Mouse (Mus musculus) limb, embryonic 10.5 days (tissue): Measurements from ENCODE around the gene Ets1. TPM values are rescaled to one million over a fixed set of nuclear protein-coding genes. Genes with fewer than 3 reads are reported as not detected.

Experiments
- DNase-seq: peaks from one replicate; pipeline ENCODE4 v3.0.0-alpha.2; 2017; ENCODE audit warnings: low spot score
- H3K27ac ChIP-seq: fragments of 300-500 bp; sonication (generic); 2 replicates; pipeline ENCODE4 v1.5.1; 2016; ENCODE audit warnings: mild to moderate bottlenecking
- H3K27me3 ChIP-seq: fragments of 300-500 bp; sonication (generic); 2 replicates; pipeline ENCODE4 v1.6.1; 2016; ENCODE audit warnings: low read depth, mild to moderate bottlenecking; ENCODE audit not compliant: poor library complexity, severe bottlenecking
- H3K36me3 ChIP-seq: fragments of 300-500 bp; sonication (generic); 2 replicates; pipeline ENCODE4 v1.6.1; 2016; ENCODE audit warnings: mild to moderate bottlenecking, moderate library complexity
- H3K4me1 ChIP-seq: fragments of 300-500 bp; sonication (generic); 2 replicates; pipeline ENCODE4 v1.6.1; 2016
- H3K4me3 ChIP-seq: fragments of 300-500 bp; sonication (generic); 2 replicates; pipeline ENCODE4 v1.5.1; 2016; ENCODE audit warnings: mild to moderate bottlenecking, moderate library complexity
- H3K9me3 ChIP-seq: fragments of 300-500 bp; sonication (generic); replicated peaks from 2 replicates; pipeline ENCODE4 v1.6.1; 2016; ENCODE audit warnings: mild to moderate bottlenecking
- WGBS: fragments of 180-500 bp; shearing (Covaris S2); methylation state at CpG from one replicate; pipeline ENCODE4 v1.1.7; 2016; 5-methylcytosine and 5-hydroxymethylcytosine counted together
- polyA plus RNA-seq: library from polyadenylated mRNA; unstranded; fragments of >200 nt; fragmentation: Nextera tagmentation; extraction: Ambion mirVana; gene quantifications from 2 replicates; pipeline ENCODE4 v1.2.1, GENCODE M21; 2016

Gene Ets1
- polyA plus RNA-seq, 1 experiment from 2014 or later, result 50.3 TPM

DNA sequence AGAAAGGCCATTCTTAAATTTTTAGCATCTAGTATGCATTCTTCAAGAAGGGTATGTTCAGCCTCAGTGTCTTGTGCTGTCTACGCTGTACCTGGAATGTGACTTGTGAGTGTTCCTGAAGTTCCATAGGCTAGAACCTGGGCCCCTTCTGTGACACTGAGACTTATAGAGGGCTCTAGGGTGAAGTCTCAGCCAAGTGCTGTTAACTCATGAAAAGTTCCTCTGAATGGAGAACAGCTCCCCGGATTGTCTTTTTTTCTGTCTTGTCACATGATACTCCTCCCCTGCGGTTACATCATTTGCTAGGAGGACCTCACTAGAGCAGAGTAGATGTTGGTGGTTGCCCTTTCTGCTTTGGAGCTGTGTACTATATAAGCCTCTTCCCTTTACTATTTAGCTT, 40.5 kb downstream of the Ets1 start:
- Histone ChIP-seq H3K4me1 (peaks cover 67% of the 10 kb centered on the region), H3K4me3 (no peak overlapping the region), H3K27me3 (no peaks in the 10 kb centered on the region), H3K36me3 (no peaks in the 10 kb centered on the region), H3K27ac (peak overlapping the region; percentile 53), H3K9me3 (no peaks in the 10 kb centered on the region)
- no peak for DNase-seq
- WGBS, result 16% methylated on average over 3 of the region's 3 CpGs

DNA sequence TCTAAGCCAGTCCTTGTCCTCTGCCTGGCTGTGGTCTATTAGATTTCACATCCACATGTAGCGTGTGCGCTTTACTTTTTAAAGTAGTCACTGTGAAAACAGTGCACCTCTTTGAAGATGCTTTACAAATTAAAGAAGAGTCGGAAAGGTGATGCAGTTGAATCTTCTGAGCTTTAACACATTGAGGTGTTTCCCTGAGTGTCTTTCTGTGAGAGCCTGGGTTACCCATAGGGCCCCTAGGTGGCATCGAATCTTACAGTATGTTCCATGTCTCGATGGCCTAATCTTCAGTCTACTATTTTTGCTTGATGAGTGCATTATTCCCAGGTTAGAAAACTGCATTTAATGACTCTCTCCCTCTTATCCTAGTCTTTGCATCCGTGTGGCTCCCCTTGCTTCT, 41.6 kb downstream of the Ets1 start:
- Histone ChIP-seq H3K9me3 (no peaks in the 10 kb centered on the region), H3K36me3 (no peaks in the 10 kb centered on the region), H3K4me3 (no peak overlapping the region), H3K27me3 (no peaks in the 10 kb centered on the region), H3K27ac (peak overlapping the region; percentile 43; the same call in 1 of the 2 replicates), H3K4me1 (peaks cover 55% of the 10 kb centered on the region)
- DNase-seq, result no peak
- 86% methylated on average over 6 of the region's 6 CpGs for WGBS

- H3K27ac ChIP-seq, result peak overlapping the region; percentile 43; the same call in 1 of the 2 replicates
- H3K27me3 ChIP-seq, result no peaks in the 10 kb centered on the region
- no peak overlapping the region for H3K4me3 ChIP-seq
- WGBS, result 58% methylated on average over 4 of the region's 4 CpGs
- no peak for DNase-seq
- H3K36me3 ChIP-seq, result no peaks in the 10 kb centered on the region
- H3K9me3 ChIP-seq, result no peaks in the 10 kb centered on the region
- H3K4me1 ChIP-seq, result peaks cover 49% of the 10 kb centered on the region
These were observed 42.2 kb downstream of the Ets1 start for GRCm38 (mm10) chr9:32678120-32678757.

- Histone ChIP-seq H3K27ac (no peak overlapping the region), H3K4me1 (peaks cover 38% of the 10 kb centered on the region), H3K27me3 (no peaks in the 10 kb centered on the region), H3K36me3 (no peaks in the 10 kb centered on the region), H3K4me3 (no peak overlapping the region), H3K9me3 (no peaks in the 10 kb centered on the region)
- 91% methylated on average over 6 of the region's 6 CpGs for WGBS
- DNase-seq, result no peak
These were observed 43.5 kb downstream of the Ets1 start for GRCm38 (mm10) chr9:32679531-32679930.

GRCm38 (mm10) chr9:32680201-32680600, 44.2 kb downstream of the Ets1 start:
- Histone ChIP-seq H3K4me3 (no peak overlapping the region), H3K9me3 (no peaks in the 10 kb centered on the region), H3K27ac (no peak overlapping the region), H3K4me1 (peaks cover 33% of the 10 kb centered on the region), H3K27me3 (no peaks in the 10 kb centered on the region), H3K36me3 (no peaks in the 10 kb centered on the region)
- no peak for DNase-seq
- 92% methylated on average over 2 of the region's 2 CpGs for WGBS

- Histone ChIP-seq H3K9me3 (no peaks in the 10 kb centered on the region), H3K36me3 (no peaks in the 10 kb centered on the region), H3K27me3 (0 out of 2 replicates have a peak, but pooled peaks cover 5% of the 10 kb centered on the region), H3K4me3 (no peak overlapping the region), H3K27ac (peak overlapping the region; percentile 59; the same call in 1 of the 2 replicates), H3K4me1 (peaks cover 22% of the 10 kb centered on the region)
- 36% methylated on average over 8 of the region's 8 CpGs for WGBS
- DNase-seq, result no peak
These were observed 50.0 kb downstream of the Ets1 start for GRCm38 (mm10) chr9:32685793-32686558.

- Histone ChIP-seq H3K4me3 (no peak overlapping the region), H3K27me3 (0 out of 2 replicates have a peak, but pooled peaks cover 5% of the 10 kb centered on the region), H3K27ac (no peak overlapping the region), H3K9me3 (no peaks in the 10 kb centered on the region), H3K36me3 (no peaks in the 10 kb centered on the region), H3K4me1 (peaks cover 24% of the 10 kb centered on the region)
- no peak for DNase-seq
- 67% methylated on average over 2 of the region's 2 CpGs for WGBS
These were observed 52.3 kb downstream of the Ets1 start for GRCm38 (mm10) chr9:32688351-32688750.

DNA sequence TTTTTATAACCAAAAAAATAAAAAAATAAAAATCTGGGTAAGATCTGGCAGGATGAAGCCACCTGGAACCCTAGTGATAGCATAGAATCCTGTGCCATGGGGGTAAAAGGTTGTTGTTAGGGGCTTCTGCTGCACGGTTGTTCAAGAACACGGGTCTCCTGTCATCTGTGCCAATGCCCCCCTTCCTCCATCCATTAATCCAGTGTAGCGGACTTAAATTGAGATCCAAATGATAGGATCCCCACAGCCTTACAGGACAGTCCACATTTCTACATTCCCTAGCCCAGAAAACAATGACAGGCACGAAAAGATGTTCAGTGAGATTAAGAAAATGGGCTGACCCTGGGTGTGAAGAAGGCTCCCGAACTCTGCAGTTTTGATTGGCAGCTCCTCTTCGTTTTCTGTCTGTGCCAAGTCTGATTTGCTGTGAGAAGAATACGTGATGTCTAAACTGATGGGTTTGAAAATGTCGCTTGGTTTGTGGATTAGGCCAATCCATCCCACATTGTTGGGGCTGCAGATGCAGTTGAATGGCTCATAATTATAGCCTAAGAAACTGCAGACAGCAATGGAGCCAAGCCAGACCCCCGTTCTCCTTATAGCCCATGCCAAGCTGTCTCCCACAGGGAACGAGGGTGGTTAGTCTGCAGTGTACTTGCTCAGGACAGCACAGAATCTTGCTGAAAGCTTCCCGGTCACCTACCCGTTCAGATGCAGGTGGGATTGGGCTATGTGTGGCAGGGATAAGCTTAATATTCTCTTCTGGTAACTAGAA, 55.3 kb downstream of the Ets1 start:
- no peak for DNase-seq
- Histone ChIP-seq H3K36me3 (no peaks in the 10 kb centered on the region), H3K27me3 (0 out of 2 replicates have a peak, but pooled peaks cover 5% of the 10 kb centered on the region), H3K4me1 (peaks cover 20% of the 10 kb centered on the region), H3K27ac (no peak overlapping the region), H3K9me3 (no peaks in the 10 kb centered on the region), H3K4me3 (no peak overlapping the region)
- 85% methylated on average over 12 of the region's 12 CpGs for WGBS

DNA sequence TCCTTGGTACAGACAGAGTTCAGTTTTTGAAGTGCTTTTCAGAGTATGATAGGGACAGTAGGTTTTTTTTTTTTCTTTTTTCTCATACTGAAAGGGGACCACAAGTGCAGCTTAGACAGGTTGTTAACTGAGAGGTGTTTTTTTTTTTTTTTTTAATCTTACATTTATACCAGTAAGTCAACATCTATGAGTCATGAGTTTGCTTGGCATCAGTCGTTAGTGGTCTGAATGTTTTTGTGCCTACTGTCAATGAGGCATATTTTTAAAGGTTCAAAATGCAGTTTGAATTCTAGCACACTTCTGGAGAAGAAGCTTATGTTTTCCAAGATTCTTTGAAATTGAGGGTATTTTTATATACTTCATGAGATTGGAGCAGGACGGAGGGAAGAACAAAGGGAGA, 56.9 kb downstream of the Ets1 start:
- WGBS, result 82% methylated on average over 2 of the region's 2 CpGs
- H3K27ac ChIP-seq, result no peak overlapping the region
- H3K4me1 ChIP-seq, result peaks cover 30% of the 10 kb centered on the region
- DNase-seq, result no peak
- no peak overlapping the region for H3K4me3 ChIP-seq
- H3K36me3 ChIP-seq, result no peaks in the 10 kb centered on the region
- H3K27me3 ChIP-seq, result 0 out of 2 replicates have a peak, but pooled peaks cover 5% of the 10 kb centered on the region
- no peaks in the 10 kb centered on the region for H3K9me3 ChIP-seq

GRCm38 (mm10) chr9:32693411-32693810, 57.4 kb downstream of the Ets1 start:
- DNase-seq, result no peak
- Histone ChIP-seq H3K27me3 (0 out of 2 replicates have a peak, but pooled peaks cover 5% of the 10 kb centered on the region), H3K4me3 (no peak overlapping the region), H3K36me3 (no peaks in the 10 kb centered on the region), H3K4me1 (peaks cover 30% of the 10 kb centered on the region), H3K27ac (no peak overlapping the region), H3K9me3 (no peaks in the 10 kb centered on the region)
- WGBS, result 86% methylated on average over 3 of the region's 3 CpGs

DNA sequence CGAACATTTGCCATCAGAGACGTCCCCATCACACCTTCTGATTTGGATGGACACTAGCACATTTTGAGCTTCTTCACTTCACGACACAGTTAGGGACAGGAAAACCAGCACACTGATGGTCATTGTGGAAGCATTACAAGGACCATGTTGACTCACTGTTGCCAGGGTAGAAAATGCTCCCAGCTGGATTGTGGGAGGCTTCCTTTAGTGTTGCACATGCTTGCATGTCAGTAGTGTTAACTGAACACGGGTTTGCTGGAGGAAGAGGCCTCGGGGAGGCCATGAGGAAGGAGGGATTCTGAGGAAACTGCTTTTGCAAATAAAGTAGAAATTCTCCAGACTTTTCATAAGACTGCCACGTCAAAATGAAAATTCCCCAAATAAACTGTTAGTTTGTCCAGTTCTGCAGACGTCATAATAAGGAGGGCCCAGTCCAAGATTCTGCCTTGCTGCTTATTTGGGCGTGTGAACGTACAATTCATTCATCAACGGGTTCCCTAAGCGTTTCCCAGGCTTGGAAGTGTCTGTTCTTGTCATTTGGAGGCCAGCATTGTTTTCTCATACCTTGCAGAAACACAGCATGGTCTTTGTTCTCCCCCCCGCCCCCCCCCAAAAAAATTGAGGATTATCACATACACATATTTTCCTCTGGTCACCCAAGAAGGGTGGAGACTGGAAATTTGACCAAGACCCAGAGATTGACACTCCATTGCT, 58.2 kb downstream of the Ets1 start:
- WGBS, result 84% methylated on average over 12 of the region's 12 CpGs
- H3K4me3 ChIP-seq, result no peak overlapping the region
- no peak overlapping the region for H3K27ac ChIP-seq
- no peaks in the 10 kb centered on the region for H3K9me3 ChIP-seq
- 0 out of 2 replicates have a peak, but pooled peaks cover 5% of the 10 kb centered on the region for H3K27me3 ChIP-seq
- DNase-seq, result no peak
- H3K4me1 ChIP-seq, result peaks cover 30% of the 10 kb centered on the region
- H3K36me3 ChIP-seq, result no peaks in the 10 kb centered on the region

DNA sequence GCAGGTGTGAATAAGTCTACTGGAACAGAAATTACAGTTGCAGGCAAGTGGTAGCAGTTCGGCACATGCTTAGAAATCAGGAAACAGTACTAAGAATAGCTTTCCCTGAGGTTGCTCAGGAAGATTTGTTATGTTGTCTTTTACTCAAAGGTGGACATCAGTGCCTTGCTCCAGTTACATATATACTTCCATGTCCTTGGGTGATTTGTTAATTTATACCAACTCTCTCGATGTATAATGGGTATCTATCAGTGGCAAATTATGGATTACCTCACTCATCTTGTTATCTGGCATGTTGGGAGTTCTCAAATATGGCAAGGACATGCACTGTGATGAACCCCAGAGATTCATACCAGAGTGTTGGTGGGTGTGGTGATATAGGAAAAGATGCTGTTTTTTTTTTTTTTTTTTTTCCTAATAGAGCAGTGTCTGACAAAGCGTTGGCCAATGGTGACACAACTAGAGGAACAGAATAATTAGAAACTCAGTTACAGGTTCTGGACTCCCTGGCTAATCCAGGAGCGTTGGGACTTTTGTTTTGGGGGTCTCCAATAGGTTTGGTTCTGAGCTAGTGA, 59.0 kb downstream of the Ets1 start:
- peaks cover 35% of the 10 kb centered on the region for H3K4me1 ChIP-seq
- peaks cover 3% of the 10 kb centered on the region; the same call in 1 of the 2 replicates for H3K36me3 ChIP-seq
- 59% methylated on average over 4 of the region's 4 CpGs for WGBS
- H3K4me3 ChIP-seq, result peak overlapping the region; percentile 75
- H3K27me3 ChIP-seq, result 0 out of 2 replicates have a peak, but pooled peaks cover 5% of the 10 kb centered on the region
- no peaks in the 10 kb centered on the region for H3K9me3 ChIP-seq
- no peak for DNase-seq
- H3K27ac ChIP-seq, result peak overlapping the region; percentile 89
